Mouse (Mus musculus): ENCODE results near the gene Pde4d. TPM values are rescaled to one million over a fixed set of nuclear protein-coding genes. Genes with fewer than 3 reads are reported as not detected.

Pde4d gene
- polyA plus RNA-seq, 1 experiment from 2014 or later: 23.8 TPM

DNA sequence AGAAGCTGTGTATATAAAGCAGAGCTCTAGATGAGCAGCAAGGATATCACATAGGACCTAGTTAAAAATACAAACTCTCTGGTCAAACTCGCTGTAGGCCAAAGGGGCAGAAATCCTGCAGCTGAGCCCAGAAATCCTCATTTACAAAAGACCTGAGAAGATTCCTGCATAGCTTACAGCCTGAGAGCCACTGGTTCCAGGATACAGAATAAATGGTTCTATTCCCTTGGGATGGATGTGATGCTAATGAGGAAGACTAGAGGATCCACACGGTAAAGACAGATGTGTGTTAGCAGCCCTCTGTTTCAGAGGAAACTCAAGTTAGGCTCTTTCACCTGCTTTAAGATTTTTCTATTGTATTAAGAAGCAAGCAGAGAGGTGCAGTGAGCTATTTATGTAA, 1041.1 kb downstream of the Pde4d start:
- Histone ChIP-seq H3K9ac (no peak overlapping the region), H3K27me3 (replicated peaks) (no peaks in the 10 kb centered on the region), H3K4me2 (no peak overlapping the region), H3K4me1 (0 out of 2 replicates have a peak, but pooled peaks cover 2% of the 10 kb centered on the region), H3K36me3 (no peaks in the 10 kb centered on the region), H3K9me3 (no peaks in the 10 kb centered on the region), H3K27ac (replicated peaks) (no peak overlapping the region), H3K4me3 (no peak overlapping the region)
- ATAC-seq (ENCODE audit: extremely low read depth, insufficient number of reproducible peaks, low FRiP score, low TSS enrichment): no peak
- 61% methylated on average over 2 of the region's 2 CpGs for WGBS

DNA sequence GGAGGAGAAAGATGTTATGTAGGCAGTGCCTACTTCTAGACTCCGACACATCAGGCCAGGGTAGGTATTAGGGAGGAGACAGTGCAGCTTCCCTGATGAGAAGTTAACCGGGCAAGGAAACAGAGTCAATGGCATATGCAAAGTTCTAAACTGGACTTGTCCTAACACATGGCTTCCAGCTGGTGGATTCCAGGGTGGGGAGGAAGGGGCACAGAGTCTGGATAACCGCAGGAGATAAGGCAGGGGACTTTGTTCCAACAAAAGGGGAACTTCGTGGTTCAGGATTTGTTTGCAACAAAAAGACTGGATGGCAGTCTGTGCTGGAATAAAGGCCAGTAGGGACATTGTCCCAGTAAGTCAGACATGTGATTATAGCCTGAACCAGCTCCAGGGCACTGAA, 1042.1 kb downstream of the Pde4d start:
- 51% methylated on average over 4 of the region's 4 CpGs for WGBS
- H3K4me1 ChIP-seq: 0 out of 2 replicates have a peak, but pooled peaks cover 2% of the 10 kb centered on the region
- no peak overlapping the region for H3K27ac ChIP-seq (replicated peaks)
- no peak overlapping the region for H3K4me3 ChIP-seq
- H3K27me3 ChIP-seq (replicated peaks): no peaks in the 10 kb centered on the region
- H3K9ac ChIP-seq: no peak overlapping the region
- H3K36me3 ChIP-seq: no peaks in the 10 kb centered on the region
- no peaks in the 10 kb centered on the region for H3K9me3 ChIP-seq
- H3K4me2 ChIP-seq: no peak overlapping the region
- no peak for ATAC-seq (ENCODE audit: extremely low read depth, insufficient number of reproducible peaks, low FRiP score, low TSS enrichment)

DNA sequence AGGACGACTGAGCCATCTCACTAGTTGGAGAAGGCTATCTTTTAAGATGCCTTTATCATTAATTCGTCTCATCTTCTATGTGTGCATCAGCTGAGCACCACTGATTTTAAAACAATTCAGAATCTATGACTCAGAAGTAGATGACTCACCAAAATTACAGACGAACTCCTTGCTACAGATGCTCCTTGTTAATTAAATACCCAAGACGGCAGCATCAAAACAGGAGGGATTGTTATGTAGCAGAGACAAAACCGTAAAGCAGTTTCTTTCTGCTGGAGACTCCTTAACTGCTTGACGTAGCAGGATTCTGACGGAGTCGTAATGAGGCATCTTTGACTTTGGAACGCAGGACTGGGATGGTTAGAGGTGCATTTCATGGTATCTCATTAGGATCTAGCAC, 1050.6 kb downstream of the Pde4d start:
- ATAC-seq (ENCODE audit: extremely low read depth, insufficient number of reproducible peaks, low FRiP score, low TSS enrichment): no peak
- H3K4me1 ChIP-seq: 0 out of 2 replicates have a peak, but pooled peaks cover 2% of the 10 kb centered on the region
- H3K4me2 ChIP-seq: no peak overlapping the region
- 81% methylated on average over 9 of the region's 9 CpGs for WGBS
- no peak overlapping the region for H3K4me3 ChIP-seq
- H3K27me3 ChIP-seq (replicated peaks): no peaks in the 10 kb centered on the region
- H3K36me3 ChIP-seq: no peaks in the 10 kb centered on the region
- H3K9me3 ChIP-seq: no peaks in the 10 kb centered on the region
- no peak overlapping the region for H3K27ac ChIP-seq (replicated peaks)
- H3K9ac ChIP-seq: no peak overlapping the region

DNA sequence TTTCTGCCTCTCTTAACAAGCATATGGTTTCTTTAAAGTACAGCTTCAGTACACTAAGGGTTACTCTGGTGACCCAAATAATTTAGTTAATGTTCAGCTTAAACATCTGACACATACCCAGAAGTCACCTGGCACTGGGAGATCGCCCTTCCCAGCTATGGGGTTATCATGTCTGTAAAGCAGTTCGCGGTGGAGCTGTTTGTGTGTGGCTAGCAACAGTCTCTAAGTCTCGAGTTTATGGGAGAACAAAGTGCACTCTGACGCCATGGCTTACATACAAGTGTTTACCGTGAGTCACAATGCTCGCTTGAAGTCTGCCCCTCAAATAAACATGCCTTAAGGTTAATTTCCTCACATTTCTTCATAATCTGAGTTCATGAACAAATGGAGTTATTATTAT, 1053.0 kb downstream of the Pde4d start:
- Histone ChIP-seq H3K9me3 (no peaks in the 10 kb centered on the region), H3K36me3 (no peaks in the 10 kb centered on the region), H3K4me2 (no peak overlapping the region), H3K27ac (replicated peaks) (no peak overlapping the region), H3K4me1 (0 out of 2 replicates have a peak, but pooled peaks cover 6% of the 10 kb centered on the region), H3K27me3 (replicated peaks) (no peaks in the 10 kb centered on the region), H3K9ac (no peak overlapping the region), H3K4me3 (no peak overlapping the region)
- no peak for ATAC-seq (ENCODE audit: extremely low read depth, insufficient number of reproducible peaks, low FRiP score, low TSS enrichment)
- WGBS: 52% methylated on average over 7 of the region's 7 CpGs

DNA sequence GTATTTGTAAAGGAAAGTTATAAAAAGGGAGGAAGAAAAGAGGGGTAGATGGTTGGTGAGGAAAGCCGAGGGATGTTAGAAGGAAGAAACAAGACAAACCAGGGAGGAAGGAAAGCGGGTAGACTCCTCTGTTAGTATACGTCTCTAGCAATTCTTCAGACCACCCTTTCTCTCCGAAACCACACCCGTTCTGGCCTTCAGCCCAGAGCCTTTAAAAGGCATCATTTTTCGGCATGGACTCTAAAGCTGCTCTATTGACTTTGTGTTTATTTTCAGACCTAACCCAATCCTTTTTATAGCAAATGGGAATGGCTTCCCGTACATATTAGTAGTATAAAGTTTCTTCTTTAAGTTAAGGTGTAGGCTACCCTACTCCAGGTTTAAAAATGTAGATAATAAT, 1057.0 kb downstream of the Pde4d start:
- no peak for ATAC-seq (ENCODE audit: extremely low read depth, insufficient number of reproducible peaks, low FRiP score, low TSS enrichment)
- H3K4me1 ChIP-seq: 0 out of 2 replicates have a peak, but pooled peaks cover 6% of the 10 kb centered on the region
- no peak overlapping the region for H3K9ac ChIP-seq
- no peaks in the 10 kb centered on the region for H3K36me3 ChIP-seq
- H3K27ac ChIP-seq (replicated peaks): no peak overlapping the region
- H3K9me3 ChIP-seq: no peaks in the 10 kb centered on the region
- H3K4me3 ChIP-seq: no peak overlapping the region
- no peak overlapping the region for H3K4me2 ChIP-seq
- 71% methylated on average over 7 of the region's 7 CpGs for WGBS
- H3K27me3 ChIP-seq (replicated peaks): no peaks in the 10 kb centered on the region

- WGBS: 60% methylated on average over 4 of the region's 4 CpGs
- ATAC-seq (ENCODE audit: extremely low read depth, insufficient number of reproducible peaks, low FRiP score, low TSS enrichment): no peak
- Histone ChIP-seq H3K4me3 (no peak overlapping the region), H3K27me3 (replicated peaks) (no peaks in the 10 kb centered on the region), H3K9me3 (no peaks in the 10 kb centered on the region), H3K9ac (no peak overlapping the region), H3K4me1 (0 out of 2 replicates have a peak, but pooled peaks cover 4% of the 10 kb centered on the region), H3K36me3 (no peaks in the 10 kb centered on the region), H3K27ac (replicated peaks) (no peak overlapping the region), H3K4me2 (no peak overlapping the region)
Measured at GRCm38 (mm10) chr13:109508472-109508871, 1058.7 kb downstream of the Pde4d start.

DNA sequence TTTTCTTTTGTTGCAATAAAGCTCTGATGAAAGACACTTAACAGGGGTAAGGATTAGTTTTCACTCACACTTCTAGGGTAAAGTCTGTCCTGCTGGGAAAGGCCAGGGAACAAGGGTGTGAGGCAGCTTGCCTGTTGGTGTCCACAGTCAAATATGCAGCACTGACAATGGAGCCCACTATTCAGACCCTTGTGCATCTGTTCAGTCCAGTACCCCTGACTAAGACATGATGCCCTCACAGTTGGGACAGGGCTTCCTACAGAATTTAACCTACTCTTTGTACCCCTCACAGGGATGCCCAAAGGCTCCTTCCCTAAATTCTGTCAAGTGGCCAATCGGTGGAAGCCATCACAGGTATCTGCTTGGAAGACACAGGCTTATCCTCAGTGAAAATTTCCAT, 1068.4 kb downstream of the Pde4d start:
- no peak overlapping the region for H3K4me2 ChIP-seq
- H3K9ac ChIP-seq: no peak overlapping the region
- no peaks in the 10 kb centered on the region for H3K4me1 ChIP-seq
- H3K27ac ChIP-seq (replicated peaks): no peak overlapping the region
- no peak for ATAC-seq (ENCODE audit: extremely low read depth, insufficient number of reproducible peaks, low FRiP score, low TSS enrichment)
- H3K27me3 ChIP-seq (replicated peaks): no peaks in the 10 kb centered on the region
- no peaks in the 10 kb centered on the region for H3K9me3 ChIP-seq
- 91% methylated on average over 1 of the region's 1 CpGs for WGBS
- no peak overlapping the region for H3K4me3 ChIP-seq
- H3K36me3 ChIP-seq: no peaks in the 10 kb centered on the region

DNA sequence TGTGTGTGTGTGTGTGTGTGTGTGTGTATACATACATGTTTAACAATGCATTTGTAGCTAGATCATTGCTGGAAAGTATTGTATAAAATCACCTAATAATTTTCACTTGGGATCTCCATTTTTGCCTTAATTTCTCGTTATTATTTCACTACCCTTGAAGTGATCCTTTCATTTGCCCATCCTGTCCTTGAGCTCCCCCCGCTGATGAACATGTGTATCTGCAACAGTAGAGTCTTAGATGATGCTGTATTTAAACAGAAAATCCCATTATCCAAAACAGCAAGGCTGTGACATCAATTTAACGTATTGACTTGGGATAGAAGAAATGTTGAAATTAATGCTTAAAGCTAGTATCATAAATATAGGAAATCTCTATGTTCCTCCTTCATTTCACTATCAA, 1069.7 kb downstream of the Pde4d start:
- no peaks in the 10 kb centered on the region for H3K4me1 ChIP-seq
- 38% methylated on average over 3 of the region's 3 CpGs for WGBS
- ATAC-seq (ENCODE audit: extremely low read depth, insufficient number of reproducible peaks, low FRiP score, low TSS enrichment): no peak
- no peak overlapping the region for H3K4me2 ChIP-seq
- H3K9me3 ChIP-seq: no peaks in the 10 kb centered on the region
- H3K27ac ChIP-seq (replicated peaks): no peak overlapping the region
- no peaks in the 10 kb centered on the region for H3K36me3 ChIP-seq
- H3K27me3 ChIP-seq (replicated peaks): no peaks in the 10 kb centered on the region
- no peak overlapping the region for H3K4me3 ChIP-seq
- no peak overlapping the region for H3K9ac ChIP-seq

- WGBS: 68% methylated on average over 2 of the region's 2 CpGs
- H3K36me3 ChIP-seq: no peaks in the 10 kb centered on the region
Measured at GRCm38 (mm10) chr13:109519966-109520646, 1070.4 kb downstream of the Pde4d start.

DNA sequence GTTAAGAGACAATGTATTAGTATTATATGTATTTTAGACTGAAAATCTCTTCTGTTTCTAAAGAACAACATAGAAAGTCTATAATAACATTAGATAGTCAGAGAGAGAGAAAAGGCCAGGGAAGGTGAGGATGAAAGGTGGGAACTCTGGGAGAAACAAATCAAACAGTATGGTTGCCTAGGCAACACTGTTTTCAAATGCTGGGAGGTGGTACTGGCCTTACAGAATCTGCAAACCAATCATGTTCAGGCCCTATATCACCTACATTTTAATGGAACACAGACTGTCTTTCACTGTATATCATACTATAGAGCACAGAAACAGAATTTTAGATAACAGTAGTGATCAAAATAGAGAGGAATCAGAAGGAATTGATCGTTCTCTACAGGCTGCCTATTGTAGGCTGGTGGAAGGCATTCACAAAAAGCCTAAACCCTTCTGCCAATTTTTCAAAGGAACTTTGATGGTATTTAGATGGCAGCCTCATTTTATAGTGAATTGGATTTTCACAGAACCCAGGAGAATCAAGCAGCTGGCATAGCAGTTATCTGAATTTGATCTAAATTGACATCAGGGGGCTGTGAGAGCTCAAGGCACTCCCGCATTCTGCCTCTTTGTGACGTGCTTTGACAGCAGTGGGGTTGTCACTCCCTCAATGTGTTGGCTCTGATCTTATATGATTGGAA, 1084.2 kb downstream of the Pde4d start:
- H3K4me1 ChIP-seq: no peaks in the 10 kb centered on the region
- ATAC-seq (ENCODE audit: extremely low read depth, insufficient number of reproducible peaks, low FRiP score, low TSS enrichment): no peak
- H3K4me3 ChIP-seq: no peak overlapping the region
- 62% methylated on average over 3 of the region's 3 CpGs for WGBS
- no peaks in the 10 kb centered on the region for H3K9me3 ChIP-seq
- no peaks in the 10 kb centered on the region for H3K36me3 ChIP-seq
- H3K27me3 ChIP-seq (replicated peaks): no peaks in the 10 kb centered on the region
- H3K27ac ChIP-seq (replicated peaks): no peak overlapping the region
- H3K4me2 ChIP-seq: no peak overlapping the region
- no peak overlapping the region for H3K9ac ChIP-seq

More at GRCm38 (mm10) chr13:109519966-109520646, 1070.4 kb downstream of the Pde4d start:
- ATAC-seq (ENCODE audit: extremely low read depth, insufficient number of reproducible peaks, low FRiP score, low TSS enrichment): no peak
- Histone ChIP-seq H3K9me3 (no peaks in the 10 kb centered on the region), H3K27ac (replicated peaks) (no peak overlapping the region), H3K4me2 (no peak overlapping the region), H3K4me1 (no peaks in the 10 kb centered on the region), H3K4me3 (no peak overlapping the region), H3K9ac (no peak overlapping the region), H3K27me3 (replicated peaks) (no peaks in the 10 kb centered on the region)

- H3K4me1 ChIP-seq: no peaks in the 10 kb centered on the region
- no peak overlapping the region for H3K4me3 ChIP-seq
- no peaks in the 10 kb centered on the region for H3K27me3 ChIP-seq (replicated peaks)
- H3K27ac ChIP-seq (replicated peaks): no peak overlapping the region
- no peak overlapping the region for H3K4me2 ChIP-seq
- ATAC-seq (ENCODE audit: extremely low read depth, insufficient number of reproducible peaks, low FRiP score, low TSS enrichment): no peak
- WGBS: 56% methylated on average over 5 of the region's 5 CpGs
- no peaks in the 10 kb centered on the region for H3K9me3 ChIP-seq
- no peaks in the 10 kb centered on the region for H3K36me3 ChIP-seq
- no peak overlapping the region for H3K9ac ChIP-seq
Measured at GRCm38 (mm10) chr13:109534709-109535284, 1085.0 kb downstream of the Pde4d start.
